Mouse (Mus musculus) fat pad, adult 2 months (tissue): Measurements from ENCODE around the gene Scyl1.

Experiments used
- DNase-seq: peaks from one replicate; pipeline ENCODE4 v3.0.0-alpha.2; 2011; ENCODE audit warnings: low read depth, low spot score; ENCODE audit errors: extremely low read depth

Gene Scyl1

DNA sequence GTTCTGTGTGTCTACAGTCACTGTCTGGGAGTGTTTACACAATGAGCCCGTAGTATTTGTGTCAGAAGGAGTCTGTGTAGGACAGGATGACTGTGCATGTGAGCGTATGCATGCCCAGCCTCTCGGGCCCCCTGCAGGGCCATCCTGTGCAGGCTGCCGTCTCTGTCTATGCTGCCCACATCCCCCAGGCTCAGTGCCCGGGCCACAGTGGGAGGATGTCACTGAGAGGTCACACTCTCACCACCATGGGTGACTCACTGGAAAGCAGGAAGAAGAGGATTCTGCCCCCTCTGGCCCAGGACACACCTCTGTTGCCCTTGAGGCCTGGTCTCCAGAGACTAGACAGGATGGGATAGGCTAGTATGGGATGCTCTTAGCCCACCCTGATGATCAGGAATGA, 27.6 kb downstream of the Scyl1 start:
- no peak for DNase-seq

DNA sequence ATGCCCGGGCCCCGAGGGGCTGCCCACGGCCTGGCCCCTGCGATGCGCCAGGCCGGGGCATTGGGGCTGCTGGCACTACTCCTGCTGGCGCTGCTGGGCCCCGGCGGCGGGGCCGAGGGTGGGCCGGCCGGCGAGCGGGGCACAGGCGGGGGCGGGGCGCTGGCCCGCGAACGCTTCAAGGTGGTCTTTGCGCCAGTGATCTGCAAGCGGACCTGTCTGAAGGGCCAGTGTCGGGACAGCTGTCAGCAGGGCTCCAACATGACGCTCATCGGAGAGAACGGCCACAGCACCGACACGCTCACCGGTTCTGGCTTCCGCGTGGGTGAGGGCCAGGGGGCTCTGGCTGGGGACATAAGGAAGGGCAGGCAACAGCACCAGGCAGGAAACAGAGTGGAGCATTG, 29.0 kb downstream of the Scyl1 start:
- no peak for DNase-seq

DNA sequence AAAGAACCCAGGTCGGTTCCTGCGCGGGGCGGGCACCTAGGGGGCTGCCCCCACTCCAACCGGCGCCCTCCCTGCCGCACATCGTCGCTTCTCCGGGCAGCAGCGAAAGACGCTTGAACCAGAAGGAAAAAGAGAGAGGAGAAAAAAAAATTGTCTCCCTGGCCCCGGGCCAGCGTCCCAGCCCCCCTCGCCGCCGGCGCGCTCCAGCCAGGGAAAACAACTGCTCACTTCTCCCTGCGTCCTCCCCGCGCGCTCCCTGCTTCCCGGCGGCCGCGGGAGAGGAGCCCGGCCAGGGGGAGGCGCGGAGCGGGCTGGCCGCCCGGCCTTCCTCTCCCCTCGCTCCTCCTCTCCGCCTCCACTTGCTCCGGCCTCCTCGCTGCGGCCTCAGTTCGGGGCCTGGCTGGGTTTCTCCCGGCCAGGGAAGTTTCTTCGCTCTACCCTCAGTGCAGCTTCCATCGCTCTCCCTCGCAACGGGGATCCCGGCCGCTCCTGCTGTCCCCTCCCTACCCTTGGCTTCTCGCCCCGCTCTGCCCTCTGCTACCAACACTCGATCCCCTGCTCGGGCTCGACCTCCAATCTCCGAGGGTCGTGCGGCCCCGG, 29.5 kb downstream of the Scyl1 start:
- DNase-seq = no peak

DNA sequence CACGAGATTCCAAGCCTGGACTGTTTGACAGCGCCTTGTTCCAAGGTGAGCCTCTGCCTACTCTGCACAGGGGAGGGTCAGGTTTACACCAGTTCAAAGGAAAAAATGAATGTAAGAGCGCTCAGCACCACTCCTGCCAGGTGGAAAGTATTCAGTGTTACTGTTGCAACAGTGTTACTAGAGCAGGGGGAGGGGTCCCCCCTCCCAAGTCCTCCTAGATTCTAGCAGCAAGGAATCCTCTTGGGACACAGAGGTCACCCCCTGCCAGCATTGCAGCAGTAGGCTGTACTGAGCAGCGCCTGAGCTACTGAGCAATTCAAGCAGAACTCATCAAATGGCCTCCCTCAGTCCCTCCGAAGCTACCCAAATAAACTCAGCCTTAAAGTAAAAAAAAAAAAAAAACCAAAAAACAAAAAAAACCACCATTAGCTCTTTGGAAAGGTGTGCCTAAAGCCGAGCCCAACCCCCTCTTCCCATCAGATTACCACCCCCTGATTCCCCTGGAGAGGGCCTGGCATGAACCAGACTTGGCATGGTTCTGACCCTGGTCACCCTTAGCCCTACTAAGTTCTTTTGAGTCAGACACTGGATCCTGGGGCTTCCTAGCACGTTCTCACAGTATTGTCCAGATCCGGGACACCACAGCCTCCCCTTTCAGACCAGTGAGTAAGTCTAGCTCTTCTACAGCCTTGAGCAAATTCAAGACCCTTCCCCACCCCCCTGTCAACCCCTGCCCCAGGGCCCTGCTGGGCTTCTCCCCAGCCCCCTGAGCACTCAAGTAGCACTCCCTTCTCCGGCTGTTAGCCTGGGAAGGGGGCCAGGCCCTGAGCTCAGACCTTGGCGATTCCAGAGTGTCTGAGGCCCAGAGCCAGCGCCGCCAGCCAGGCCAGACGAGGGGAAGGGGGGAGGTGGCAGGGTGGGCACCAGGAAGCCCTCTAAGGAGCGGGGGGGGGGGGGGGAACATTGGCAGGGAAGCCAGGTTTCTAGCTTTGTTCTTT, 30.6 kb downstream of the Scyl1 start, which contains the start of gene Ltbp3:
Ltbp3 (plus strand) TSS at position 585 of the 998 bp plus-strand sequence.
- no peak for DNase-seq

DNA sequence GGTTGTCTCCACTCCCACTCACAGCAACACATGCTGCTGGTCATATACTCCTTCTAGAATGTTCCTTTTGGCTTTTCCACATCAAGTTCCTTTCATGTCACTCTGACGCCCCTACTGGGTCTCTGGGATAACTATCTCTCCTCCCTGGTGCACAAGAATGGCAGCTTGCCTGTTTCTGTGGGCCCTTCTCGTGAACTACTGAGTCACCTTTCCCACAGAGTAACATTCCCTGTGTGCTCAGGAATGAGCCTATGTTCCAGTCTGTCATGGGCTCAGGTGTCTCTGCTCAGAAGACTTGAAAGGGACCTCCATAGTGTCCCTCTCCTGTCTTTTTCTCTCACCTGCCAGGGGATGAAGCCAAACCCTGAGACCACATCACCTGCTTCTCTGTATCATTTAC, 31.8 kb downstream of the Scyl1 start:
- no peak for DNase-seq

DNA sequence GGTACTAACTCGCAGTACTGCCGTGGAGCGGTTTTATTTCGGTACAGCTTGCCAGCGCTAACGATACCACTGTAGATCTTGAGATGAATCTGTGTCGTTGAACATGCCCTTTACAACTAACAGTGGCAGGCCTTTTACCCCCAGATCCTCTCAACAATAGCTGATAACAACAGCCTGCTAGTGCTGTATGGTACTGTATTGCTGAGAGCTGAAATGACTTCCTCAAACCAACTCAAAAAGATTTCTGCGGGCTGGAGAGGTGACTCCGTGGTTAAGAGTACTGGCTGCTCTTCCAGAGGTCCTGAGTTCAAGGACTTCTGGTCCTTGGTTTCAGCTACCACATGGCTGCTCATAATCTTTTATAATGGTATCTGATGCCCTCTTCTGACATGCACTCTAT, 36.9 kb downstream of the Scyl1 start:
- no peak for DNase-seq

DNA sequence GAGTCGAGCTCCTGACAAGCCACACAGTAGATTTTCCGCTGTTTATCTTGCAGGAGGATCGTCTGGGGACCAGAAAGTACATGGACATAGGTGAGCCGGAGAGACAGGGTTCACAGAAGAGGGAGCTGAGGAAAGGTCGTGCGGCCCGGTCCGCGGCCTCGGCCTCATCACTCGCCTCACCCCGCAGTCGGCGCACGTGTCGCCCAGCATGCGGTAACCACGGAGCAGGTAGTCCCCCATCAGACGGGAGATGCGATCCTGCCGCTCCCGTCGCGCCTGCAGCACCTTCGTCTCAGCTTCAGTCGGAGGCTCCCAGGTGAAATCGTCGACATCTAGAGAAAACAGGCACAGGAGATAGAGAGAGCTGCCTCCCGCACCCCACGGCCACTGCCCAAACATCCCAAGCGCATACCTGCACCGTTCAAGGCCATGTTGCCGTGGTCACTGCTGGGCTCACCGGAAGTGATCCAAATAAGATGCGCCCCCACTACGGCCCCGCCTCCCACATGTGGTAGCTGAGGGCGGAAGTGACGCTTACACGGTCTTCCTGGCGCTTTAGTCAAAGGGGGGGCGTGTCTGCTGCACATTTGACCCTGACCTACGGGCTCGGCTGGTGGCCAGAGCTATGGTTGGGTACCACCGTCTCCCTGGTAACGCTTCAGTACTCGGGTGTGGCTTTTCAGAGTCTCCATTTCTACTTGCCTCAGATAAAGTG, 39.8 kb downstream of the Scyl1 start:
- DNase-seq = no peak

DNA sequence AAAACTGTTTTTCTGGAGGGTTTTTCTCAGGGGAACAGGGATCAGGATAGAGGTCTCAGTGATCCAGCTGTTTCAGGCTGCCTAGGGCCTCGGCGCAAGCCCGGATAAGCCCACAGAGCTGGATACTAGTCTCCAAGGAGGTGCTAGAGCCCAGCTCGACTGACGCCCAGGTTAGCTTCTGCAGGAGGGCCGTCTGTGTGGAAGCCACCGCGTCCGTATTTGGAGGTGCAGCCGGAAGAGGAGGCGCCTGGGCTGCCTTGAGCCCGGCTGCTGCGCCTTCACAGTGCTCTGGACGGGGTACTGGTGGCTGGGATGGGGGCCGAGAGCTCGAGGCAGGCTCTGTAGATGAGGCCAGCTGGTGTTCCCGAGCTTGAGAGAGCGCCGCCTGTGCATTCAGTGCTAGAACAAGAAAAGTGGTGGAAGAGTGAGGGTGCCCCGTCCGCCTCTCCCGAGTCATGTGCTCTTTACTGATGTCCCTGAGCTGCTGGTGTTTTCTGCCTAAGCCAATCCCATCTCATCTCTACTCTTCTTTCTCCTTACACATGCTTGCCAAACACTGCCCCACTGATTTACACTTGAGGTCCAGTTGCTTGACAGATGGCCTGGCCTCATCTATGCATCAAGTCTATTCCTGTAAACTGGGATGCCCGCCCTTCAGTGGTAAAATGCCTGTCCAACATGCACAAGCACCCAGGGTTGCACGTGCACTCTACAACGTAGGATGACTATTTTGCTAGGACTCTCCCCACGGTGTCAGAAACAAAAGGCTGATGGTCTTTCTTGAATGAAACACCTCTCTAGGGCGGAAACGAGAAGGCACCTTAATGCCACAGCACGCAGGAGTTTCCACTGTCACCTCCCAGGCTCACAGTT, 40.7 kb downstream of the Scyl1 start:
- no peak for DNase-seq

DNA sequence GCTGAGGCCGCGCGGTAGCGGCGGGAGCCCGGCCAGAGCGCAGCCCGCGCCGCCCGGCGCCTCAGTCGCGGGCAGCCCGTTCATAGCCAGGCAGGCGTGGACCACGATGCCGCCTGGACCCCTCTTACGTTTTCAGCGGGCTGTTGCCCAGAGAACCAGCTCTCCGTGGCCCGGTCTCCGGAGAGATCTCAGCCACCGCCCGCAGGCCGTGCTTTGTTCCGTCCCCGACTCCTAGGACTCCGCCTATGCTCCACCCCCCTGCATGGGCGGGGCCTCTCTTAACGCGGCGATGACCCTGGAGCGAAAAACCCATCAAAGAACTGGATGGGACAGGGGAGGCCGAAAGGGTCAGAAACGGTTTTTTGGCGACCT, 41.8 kb downstream of the Scyl1 start, which contains the start of gene Fam89b:
Fam89b (minus strand) TSS at position 210 of the 372 bp plus-strand sequence.
- DNase-seq = no peak

DNA sequence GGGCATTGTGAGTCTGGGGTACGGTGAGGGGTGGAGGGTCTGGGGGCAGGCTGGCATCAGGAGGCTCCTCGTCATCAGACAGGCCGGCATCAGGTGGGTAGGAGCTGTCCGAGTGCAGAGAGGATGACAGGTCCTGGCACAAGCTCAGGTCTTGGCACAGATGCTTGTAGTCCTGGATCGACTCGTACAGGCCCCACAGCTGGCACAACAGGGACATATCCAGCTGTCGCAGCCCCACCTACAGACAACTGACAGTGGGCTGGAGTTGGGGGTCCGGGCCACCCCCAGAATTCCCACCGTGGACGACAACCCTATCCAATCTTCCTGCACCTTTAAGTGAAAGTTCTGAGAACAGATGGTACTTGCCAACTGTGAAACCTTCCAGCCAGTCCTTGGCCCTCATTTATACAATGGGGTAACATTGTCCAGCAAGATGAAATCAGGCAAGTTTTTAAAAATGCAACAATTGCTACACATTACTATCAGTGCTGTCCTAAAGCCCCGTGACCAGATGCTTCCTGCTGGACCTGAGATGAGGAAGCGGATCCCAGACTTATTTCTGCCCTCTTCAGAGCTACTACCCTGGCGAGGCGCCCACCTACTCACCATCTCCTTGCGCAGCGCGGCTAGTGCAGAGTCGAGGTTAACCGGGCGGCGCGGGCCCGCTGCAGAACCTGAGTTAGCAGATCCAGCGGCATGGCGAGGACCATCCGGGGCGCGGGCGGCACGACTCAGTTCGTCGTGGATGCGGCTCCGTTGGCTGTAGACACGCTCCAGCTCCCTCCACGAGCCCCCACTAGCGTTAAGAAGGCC, 42.4 kb downstream of the Scyl1 start:
- no peak for DNase-seq

DNA sequence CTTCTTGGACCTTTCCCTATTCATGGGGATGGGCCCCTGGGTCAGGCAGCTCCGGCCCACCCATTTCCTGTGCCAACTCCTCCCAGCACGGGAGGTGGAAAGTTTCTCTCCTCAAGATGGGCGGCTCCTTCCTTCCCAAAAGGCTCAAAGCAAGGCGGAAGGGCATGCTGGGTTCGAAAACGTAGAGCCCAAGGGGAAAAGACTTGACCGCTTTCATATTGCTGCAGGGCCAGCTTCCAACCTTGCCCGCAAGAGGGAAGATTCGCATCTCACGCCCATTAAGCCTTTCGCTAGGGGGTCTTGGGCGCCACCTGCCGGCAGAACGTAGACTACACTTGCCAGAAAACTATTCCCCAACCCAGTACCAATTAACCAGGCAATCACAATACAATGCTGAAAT, 43.5 kb downstream of the Scyl1 start:
- no peak for DNase-seq

DNA sequence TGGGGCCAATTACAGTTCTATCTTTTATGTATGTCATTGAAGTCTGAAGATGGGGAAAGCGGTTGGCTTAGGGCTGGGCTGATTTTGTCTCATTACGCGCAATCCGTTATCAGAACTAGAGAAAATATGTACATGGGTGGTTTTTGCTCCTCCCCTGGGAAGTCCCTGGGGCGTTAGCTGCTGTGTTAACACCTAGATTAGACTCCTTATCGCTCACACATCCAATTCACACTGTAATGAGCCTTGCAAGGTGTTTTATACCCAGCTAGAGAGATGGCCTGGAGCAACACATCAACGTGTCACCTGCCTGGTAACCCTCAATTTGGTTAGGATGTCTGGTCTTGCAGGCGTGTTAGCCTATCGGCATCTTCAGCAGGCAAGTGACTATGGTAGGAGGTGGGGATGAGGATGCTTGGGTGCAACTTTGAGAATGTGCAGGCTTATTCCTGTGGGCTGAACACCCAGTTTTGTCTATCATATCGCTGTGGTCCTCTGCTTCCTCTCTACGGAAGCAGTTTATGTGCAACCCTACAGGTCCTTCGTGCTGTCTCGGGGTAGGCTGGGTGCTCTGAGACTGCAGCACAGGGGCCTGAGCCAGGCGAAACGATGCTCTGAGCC, 44.1 kb downstream of the Scyl1 start:
- DNase-seq = no peak

DNA sequence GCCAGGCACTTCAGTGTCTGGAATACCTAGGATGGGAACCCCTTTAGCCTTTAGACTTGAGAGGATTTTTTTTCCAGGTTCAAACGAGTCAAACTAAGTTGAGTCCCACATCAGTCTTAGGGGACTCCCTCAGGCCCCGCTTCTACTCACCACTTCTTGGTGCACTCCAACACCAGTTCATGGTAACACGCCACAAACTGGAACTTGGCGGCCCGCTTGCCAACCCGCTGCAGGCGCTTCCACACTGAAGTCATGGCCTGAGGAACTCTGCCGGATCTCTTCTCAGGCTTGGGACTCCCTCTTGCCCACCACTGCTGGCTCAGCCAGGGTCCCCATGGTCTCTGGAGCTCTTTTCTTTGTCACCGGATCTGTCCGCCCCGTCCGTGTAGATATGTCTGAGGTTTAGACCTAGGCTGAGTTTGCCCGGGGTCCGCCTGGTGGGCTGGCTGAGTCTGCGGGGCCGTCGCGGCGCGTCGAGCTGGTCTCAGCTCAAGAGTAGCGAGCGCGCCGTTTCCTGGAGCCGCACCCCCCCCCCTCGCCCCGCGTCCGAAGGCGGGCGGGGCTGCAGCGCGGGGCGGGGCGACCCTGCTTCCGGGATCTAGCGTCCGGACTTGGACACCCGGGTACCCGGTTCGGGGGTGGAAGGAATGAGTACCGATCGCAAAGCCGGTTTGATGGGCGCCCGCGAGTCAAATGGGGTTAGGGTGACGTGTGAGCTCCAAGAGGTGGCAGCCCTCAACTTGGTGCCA, 45.3 kb downstream of the Scyl1 start, which contains the start of gene Ehbp1l1:
Ehbp1l1 (minus strand) TSS at position 551 of the 749 bp plus-strand sequence.
- no peak for DNase-seq

DNA sequence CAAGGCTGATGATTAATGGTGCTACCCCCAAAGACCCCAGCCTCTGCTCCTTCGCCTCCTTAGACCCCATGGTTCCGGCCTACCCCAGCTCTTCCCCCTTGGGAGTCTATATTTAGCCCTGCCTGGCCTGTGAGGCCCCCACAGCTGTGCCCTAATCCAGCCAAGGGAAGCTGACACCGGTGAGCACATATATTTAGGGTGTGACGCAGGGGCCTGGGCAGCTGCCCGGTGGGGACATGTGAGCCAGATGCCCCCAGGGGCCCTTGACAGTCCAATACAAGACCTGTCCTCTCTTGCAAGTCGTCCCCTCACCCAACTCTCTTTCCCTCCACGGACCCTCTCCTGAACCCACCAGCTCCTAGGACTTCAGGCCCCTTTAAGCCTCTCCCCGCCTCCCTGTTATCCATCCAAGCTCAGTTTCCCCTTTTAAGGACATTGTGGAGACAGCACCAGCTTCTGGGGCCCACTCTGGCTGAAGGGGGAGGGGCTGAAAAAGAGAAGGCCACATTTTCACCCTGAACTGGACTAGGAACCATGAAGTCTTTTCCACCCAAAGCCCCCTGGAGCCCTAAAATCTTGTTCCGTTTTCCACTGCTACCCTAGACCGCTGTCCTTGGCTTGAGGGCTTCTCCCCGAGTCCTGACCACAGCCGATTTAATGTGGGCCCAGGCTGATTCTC, 46.1 kb downstream of the Scyl1 start:
- DNase-seq = no peak

DNA sequence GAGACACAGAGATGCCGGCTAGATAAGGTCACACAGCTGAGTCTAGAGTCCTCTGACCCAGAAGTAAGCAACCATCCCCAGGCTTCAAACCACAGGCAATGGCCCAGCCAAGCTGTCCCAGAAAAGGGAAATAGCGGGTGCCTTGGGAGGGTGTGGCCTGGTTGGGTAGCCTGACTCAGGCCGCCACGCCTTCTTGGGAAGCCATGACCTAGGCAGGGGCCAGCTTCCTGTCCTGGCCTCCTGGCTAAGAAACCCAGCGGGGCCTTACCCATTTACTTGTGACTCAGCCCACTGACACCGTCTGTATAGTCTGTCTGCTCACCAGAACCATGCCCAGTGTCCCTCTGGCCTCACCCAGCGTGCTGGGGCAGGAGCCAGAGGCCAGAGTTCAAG, 46.7 kb downstream of the Scyl1 start:
- no peak for DNase-seq

DNA sequence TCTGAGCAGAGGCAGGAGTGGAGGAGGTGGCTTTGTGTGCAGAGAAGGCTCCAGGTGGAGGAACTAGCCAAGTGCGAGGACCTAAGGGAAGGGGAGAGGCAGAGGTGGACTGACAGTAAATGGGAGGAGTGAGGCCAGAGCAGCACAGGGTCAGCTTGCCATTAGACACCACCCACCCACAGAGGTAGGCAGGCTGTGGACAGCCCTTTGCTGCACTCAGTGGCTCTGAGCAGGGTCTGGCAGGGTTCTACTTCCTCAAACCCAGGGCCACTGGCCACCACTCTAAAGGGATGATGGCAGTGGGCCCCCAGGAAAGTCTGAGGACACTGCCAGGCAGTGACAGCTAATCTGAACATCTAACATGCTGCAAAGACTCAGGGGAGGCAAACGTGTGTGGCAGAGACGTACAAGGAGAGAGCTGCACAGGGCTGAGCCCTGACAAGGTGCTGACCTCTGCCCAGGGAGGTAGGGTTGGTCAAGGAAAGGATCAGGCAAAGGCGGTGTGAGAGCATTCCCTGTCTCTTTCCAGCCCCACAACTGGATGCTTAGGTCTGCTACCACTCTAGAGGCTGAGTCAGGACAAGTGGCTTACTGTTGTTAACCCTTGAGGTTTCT, 47.2 kb downstream of the Scyl1 start:
- no peak for DNase-seq

DNA sequence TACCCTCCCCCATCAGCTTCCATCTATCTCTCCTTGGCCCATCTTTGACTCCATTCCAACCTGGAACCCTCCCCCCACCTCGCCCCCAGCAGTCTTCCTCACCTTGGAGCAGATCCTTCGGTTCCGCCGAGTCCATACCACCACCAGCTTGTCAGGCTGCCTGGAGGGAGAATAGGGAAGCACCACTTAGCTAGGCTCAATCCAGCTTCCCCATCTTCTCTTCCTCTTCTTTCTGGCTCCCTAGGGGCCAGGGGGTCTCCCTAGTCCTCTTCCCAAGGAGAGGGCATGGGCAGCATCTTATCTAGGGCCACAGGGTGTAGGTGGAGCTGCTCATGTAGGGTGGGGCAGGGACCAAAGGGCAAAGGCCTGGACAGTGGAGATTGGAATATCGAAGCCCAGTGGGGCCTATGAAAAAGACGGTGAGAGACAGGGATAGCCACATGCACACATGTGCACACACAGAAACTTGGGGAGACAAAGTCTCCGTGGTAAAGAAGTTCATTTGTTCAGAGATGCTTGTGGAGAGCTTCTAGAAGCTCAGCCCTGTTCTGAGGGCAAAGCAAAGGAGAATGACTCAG, 48.3 kb downstream of the Scyl1 start:
- no peak for DNase-seq
